Mouse (Mus musculus) kidney, postnatal 4 days (tissue): ENCODE measurements around the gene Pfkl.
"Not testable (repeated sequence)": the region's sequence is repeated elsewhere in the genome, so short reads cannot be mapped to it uniquely, and the experiment has no call there.

Experiments
- DNase-seq, 2 experiments: peaks; one replicate each; pipeline ENCODE4 v3.0.0; 2021; ENCODE audit warnings: mixed read lengths in 2 of 2

The Pfkl gene

GRCm38 (mm10) chr10:78011116-78011515, 1.2 kb upstream of the Pfkl start:
- DNase-seq, result not testable (repeated sequence)

GRCm38 (mm10) chr10:78010335-78010734, 452 bp upstream of the Pfkl start:
- DNase-seq, result no peak

GRCm38 (mm10) chr10:78009184-78009944, 519 bp downstream of the Pfkl start:
- peak; percentile 98 to 99 for DNase-seq

GRCm38 (mm10) chr10:78008169-78008568, 1.7 kb downstream of the Pfkl start:
- no peak for DNase-seq

GRCm38 (mm10) chr10:78007203-78007602, 2.7 kb downstream of the Pfkl start:
- DNase-seq, result no peak

GRCm38 (mm10) chr10:78005791-78006438, 4.0 kb downstream of the Pfkl start:
- DNase-seq, result peak in 1 of 2 experiments; percentile 33

GRCm38 (mm10) chr10:78004479-78005100, 5.3 kb downstream of the Pfkl start:
- DNase-seq, result no peak

- DNase-seq, result no peak
These were observed 7.6 kb downstream of the Pfkl start for GRCm38 (mm10) chr10:78002316-78002715.

- DNase-seq, result no peak
These were observed 8.1 kb downstream of the Pfkl start for GRCm38 (mm10) chr10:78001796-78002195.

GRCm38 (mm10) chr10:78000200-78000599, 9.7 kb downstream of the Pfkl start:
- DNase-seq, result no peak

- DNase-seq, result no peak
These were observed 14.2 kb downstream of the Pfkl start for GRCm38 (mm10) chr10:77995639-77996038.

- DNase-seq, result no peak
These were observed 24.1 kb downstream of the Pfkl start for GRCm38 (mm10) chr10:77985775-77986174.

GRCm38 (mm10) chr10:77984660-77985059, 25.2 kb downstream of the Pfkl start:
- DNase-seq, result peak; percentile 72 to 81

GRCm38 (mm10) chr10:77978351-77979350, 31.2 kb downstream of the Pfkl start, which contains the start of gene 1810043G02Rik:
Gene 1810043G02Rik, plus strand, starts transcription at chr10:77978524.
- peak; percentile 100 for DNase-seq

- DNase-seq, result peak in 1 of 2 experiments; percentile 26
These were observed 33.3 kb downstream of the Pfkl start for GRCm38 (mm10) chr10:77976458-77977150.

GRCm38 (mm10) chr10:77975653-77976052, 34.2 kb downstream of the Pfkl start:
- DNase-seq, result no peak

- no peak for DNase-seq
These were observed 35.1 kb downstream of the Pfkl start for GRCm38 (mm10) chr10:77974811-77975210.

- no peak for DNase-seq
These were observed 35.6 kb downstream of the Pfkl start for GRCm38 (mm10) chr10:77974323-77974722.

GRCm38 (mm10) chr10:77971709-77972553, 38.0 kb downstream of the Pfkl start:
- DNase-seq, result peak; percentile 53 to 61

- no peak for DNase-seq
These were observed 38.7 kb downstream of the Pfkl start for GRCm38 (mm10) chr10:77971191-77971590.

- no peak for DNase-seq
These were observed 39.4 kb downstream of the Pfkl start, which contains the start of gene Trpm2 for GRCm38 (mm10) chr10:77970481-77970880. Gene Trpm2, minus strand, starts transcription at chr10:77970563.
